Mouse (Mus musculus) embryonic facial prominence, embryonic 12.5 days (tissue): Measurements from ENCODE around the gene Musk. TPM values are rescaled to one million over a fixed set of nuclear protein-coding genes. Genes with fewer than 3 reads are reported as not detected.

Experiments used
- ATAC-seq: fragments of 200-750 bp; cut with Nextera tagmentation; 2 replicates; pipeline ENCODE4 v1.8.0; 2017; ENCODE audit not compliant: insufficient number of reproducible peaks, insufficient read depth, low FRiP score, low TSS enrichment
- H3K27ac ChIP-seq: fragments of 300-500 bp; sonication (generic); 2 replicates; pipeline ENCODE4 v1.5.1; 2016; ENCODE audit warnings: mild to moderate bottlenecking
- H3K27me3 ChIP-seq: fragments of 300-500 bp; sonication (generic); 2 replicates; pipeline ENCODE4 v1.6.1; 2016; ENCODE audit warnings: mild to moderate bottlenecking, moderate library complexity
- H3K36me3 ChIP-seq: fragments of 300-500 bp; sonication (generic); 2 replicates; pipeline ENCODE4 v1.6.1; 2016; ENCODE audit warnings: mild to moderate bottlenecking
- H3K4me1 ChIP-seq: fragments of 300-500 bp; sonication (generic); 2 replicates; pipeline ENCODE4 v1.6.1; 2016
- H3K4me2 ChIP-seq: fragments of 300-500 bp; sonication (generic); replicated peaks from 2 replicates; pipeline ENCODE4 v1.6.1; 2016; ENCODE audit warnings: mild to moderate bottlenecking, moderate library complexity
- H3K4me3 ChIP-seq: fragments of 300-500 bp; sonication (generic); 2 replicates; pipeline ENCODE4 v1.5.1; 2016; ENCODE audit warnings: mild to moderate bottlenecking
- H3K9ac ChIP-seq: fragments of 300-500 bp; sonication (generic); 2 replicates; pipeline ENCODE4 v1.6.1; 2016; ENCODE audit warnings: mild to moderate bottlenecking, moderate library complexity
- H3K9me3 ChIP-seq: fragments of 300-500 bp; sonication (generic); 2 replicates; pipeline ENCODE4 v1.6.1; 2016; ENCODE audit warnings: mild to moderate bottlenecking, moderate library complexity
- WGBS: fragments of 180-500 bp; shearing (Covaris S2); methylation state at CpG from one replicate; pipeline ENCODE4 v1.1.7; 2016; 5-methylcytosine and 5-hydroxymethylcytosine counted together
- polyA plus RNA-seq: library from polyadenylated mRNA; unstranded; fragments of >200 nt; fragmentation: Nextera tagmentation; extraction: Ambion mirVana; gene quantifications from 2 replicates; pipeline ENCODE4 v1.2.1, GENCODE M21; 2016

The Musk gene
- polyA plus RNA-seq, 1 experiment from 2014 or later, result 4.2 TPM

DNA sequence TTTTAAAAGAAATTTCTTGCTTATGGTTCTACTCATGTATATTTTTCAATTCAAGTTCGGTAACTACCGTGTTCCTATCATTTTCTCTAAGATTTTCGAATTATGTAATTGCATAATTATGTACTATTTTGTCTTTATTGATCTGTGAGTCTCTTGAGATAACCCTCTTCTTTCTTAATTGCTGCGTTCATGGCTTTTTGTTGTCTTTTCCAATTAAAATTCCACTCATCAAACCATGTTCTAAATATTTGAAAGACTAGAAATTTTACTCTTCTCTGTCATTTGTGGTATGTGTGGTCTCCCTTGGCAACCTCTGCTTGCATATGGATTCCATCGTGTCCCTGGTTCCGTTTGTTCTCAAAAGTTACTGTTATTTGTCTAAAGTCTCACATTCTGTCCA lies 79.6 kb downstream of the Musk start:
- no peak overlapping the region for H3K27ac ChIP-seq
- H3K27me3 ChIP-seq, result no peaks in the 10 kb centered on the region
- no peaks in the 10 kb centered on the region for H3K36me3 ChIP-seq
- no peak overlapping the region for H3K4me2 ChIP-seq
- no peaks in the 10 kb centered on the region for H3K9me3 ChIP-seq
- H3K4me3 ChIP-seq, result no peak overlapping the region
- WGBS, result 66% methylated on average over 6 of the region's 6 CpGs
- ATAC-seq, result no peak
- no peak overlapping the region for H3K9ac ChIP-seq
- H3K4me1 ChIP-seq, result no peaks in the 10 kb centered on the region

DNA sequence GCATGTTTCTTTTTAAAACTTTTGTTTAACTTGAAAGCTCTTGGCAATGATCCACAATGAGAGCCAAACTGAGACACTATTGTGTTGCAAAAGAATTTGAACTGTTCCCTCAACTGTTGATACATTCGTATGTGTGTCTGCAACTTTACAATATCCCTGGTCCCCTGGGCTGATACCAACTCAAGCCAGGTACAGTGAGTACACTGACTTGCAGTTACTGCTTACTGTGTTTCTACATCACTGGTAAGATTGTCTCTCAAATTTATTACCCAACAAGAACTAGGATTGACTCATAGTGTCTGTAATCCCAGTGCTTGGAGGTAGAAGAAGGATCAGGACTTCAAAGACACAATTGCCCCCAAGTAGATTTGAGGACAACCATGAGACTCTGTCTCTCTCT lies 85.3 kb downstream of the Musk start:
- Histone ChIP-seq H3K36me3 (no peaks in the 10 kb centered on the region), H3K9ac (no peak overlapping the region), H3K27me3 (no peaks in the 10 kb centered on the region), H3K9me3 (no peaks in the 10 kb centered on the region), H3K4me2 (no peak overlapping the region), H3K4me1 (no peaks in the 10 kb centered on the region), H3K4me3 (no peak overlapping the region), H3K27ac (no peak overlapping the region)
- 90% methylated on average over 1 of the region's 1 CpGs for WGBS
- ATAC-seq, result no peak

- no peaks in the 10 kb centered on the region for H3K4me1 ChIP-seq
Measured at GRCm38 (mm10) chr4:58373599-58373998, 87.8 kb downstream of the Musk start.

GRCm38 (mm10) chr4:58374141-58374870 lies 88.5 kb downstream of the Musk start:
- Histone ChIP-seq H3K9me3 (no peaks in the 10 kb centered on the region), H3K27ac (no peak overlapping the region), H3K9ac (no peak overlapping the region), H3K27me3 (no peaks in the 10 kb centered on the region), H3K36me3 (no peaks in the 10 kb centered on the region), H3K4me3 (no peak overlapping the region), H3K4me2 (no peak overlapping the region), H3K4me1 (no peaks in the 10 kb centered on the region)
- WGBS, result 86% methylated on average over 7 of the region's 7 CpGs
- ATAC-seq, result no peak

More at GRCm38 (mm10) chr4:58373599-58373998, 87.8 kb downstream of the Musk start:
- no peak for ATAC-seq
- no peaks in the 10 kb centered on the region for H3K27me3 ChIP-seq
- H3K27ac ChIP-seq, result no peak overlapping the region
- WGBS, result 90% methylated on average over 10 of the region's 10 CpGs
- H3K4me2 ChIP-seq, result no peak overlapping the region
- H3K9ac ChIP-seq, result no peak overlapping the region
- H3K36me3 ChIP-seq, result no peaks in the 10 kb centered on the region
- no peak overlapping the region for H3K4me3 ChIP-seq
- no peaks in the 10 kb centered on the region for H3K9me3 ChIP-seq

- Histone ChIP-seq H3K36me3 (no peaks in the 10 kb centered on the region), H3K9me3 (no peaks in the 10 kb centered on the region), H3K4me1 (no peaks in the 10 kb centered on the region; the same call in 1 of the 2 replicates), H3K9ac (no peak overlapping the region), H3K27ac (no peak overlapping the region), H3K4me3 (no peak overlapping the region), H3K4me2 (no peak overlapping the region), H3K27me3 (no peaks in the 10 kb centered on the region)
- WGBS, result 95% methylated on average over 4 of the region's 4 CpGs
- ATAC-seq, result no peak
Measured at GRCm38 (mm10) chr4:58379186-58379585, 93.4 kb downstream of the Musk start.

- Histone ChIP-seq H3K36me3 (no peaks in the 10 kb centered on the region), H3K4me3 (no peak overlapping the region), H3K4me1 (no peaks in the 10 kb centered on the region), H3K9me3 (no peaks in the 10 kb centered on the region), H3K27ac (no peak overlapping the region), H3K4me2 (no peak overlapping the region), H3K27me3 (no peaks in the 10 kb centered on the region), H3K9ac (no peak overlapping the region)
- WGBS, result 83% methylated on average over 12 of the region's 12 CpGs
- no peak for ATAC-seq
Measured at GRCm38 (mm10) chr4:58400861-58401341, 115.1 kb downstream of the Musk start.

GRCm38 (mm10) chr4:58401973-58402501 lies 116.3 kb downstream of the Musk start:
- Histone ChIP-seq H3K27me3 (no peaks in the 10 kb centered on the region), H3K9me3 (no peaks in the 10 kb centered on the region), H3K9ac (no peak overlapping the region), H3K27ac (no peak overlapping the region), H3K4me3 (no peak overlapping the region), H3K4me1 (no peaks in the 10 kb centered on the region), H3K36me3 (no peaks in the 10 kb centered on the region), H3K4me2 (no peak overlapping the region)
- ATAC-seq, result no peak
- 82% methylated on average over 4 of the region's 4 CpGs for WGBS

DNA sequence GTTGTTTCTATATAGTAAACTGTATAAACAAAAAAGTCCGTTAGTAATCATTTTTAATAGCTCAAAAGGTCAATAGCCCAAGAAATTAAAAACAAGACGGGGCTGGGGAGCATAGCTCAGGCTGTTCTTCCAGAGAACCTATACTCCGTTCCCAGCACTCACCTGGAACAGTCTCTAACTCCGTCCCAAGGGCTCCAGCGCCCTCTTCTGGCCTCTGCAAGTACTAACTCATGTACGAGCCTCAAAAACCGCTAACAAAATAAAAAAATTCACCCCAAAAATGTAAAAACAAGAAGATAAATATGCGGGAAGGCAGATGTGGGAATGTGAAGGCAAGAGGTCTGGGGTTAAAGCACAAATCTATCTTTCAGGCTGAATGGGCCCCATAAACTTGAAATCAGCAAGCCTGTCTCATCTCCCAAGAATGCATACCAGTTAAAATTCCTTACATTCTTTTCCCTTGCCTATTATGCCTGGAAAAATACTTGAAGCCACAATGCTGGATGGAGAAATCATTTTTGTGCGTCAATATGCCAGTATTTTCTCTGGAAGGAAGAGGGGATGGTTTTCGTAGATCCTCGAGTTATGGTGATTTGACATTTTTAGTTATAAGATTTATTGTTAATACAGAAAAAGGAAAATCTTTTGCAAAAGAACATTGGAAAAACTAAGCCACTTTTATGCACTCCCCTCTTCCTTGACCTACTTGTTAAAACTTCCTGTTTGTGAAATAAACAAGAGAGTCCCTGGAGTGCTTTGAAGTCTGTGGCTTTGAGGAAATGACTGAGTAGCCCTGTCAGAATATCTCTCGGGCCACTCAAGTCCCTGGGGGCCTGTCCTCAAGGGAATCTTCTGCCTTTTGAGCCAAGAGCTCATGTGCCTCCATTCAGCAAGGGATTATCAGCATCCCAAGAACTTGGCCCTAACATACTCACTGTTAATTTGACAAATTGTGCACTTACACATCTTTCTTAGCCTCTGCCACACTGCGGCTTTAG lies 127.7 kb downstream of the Musk start:
- Histone ChIP-seq H3K9ac (no peak overlapping the region), H3K27me3 (no peaks in the 10 kb centered on the region), H3K4me2 (no peak overlapping the region), H3K36me3 (no peaks in the 10 kb centered on the region), H3K9me3 (no peaks in the 10 kb centered on the region), H3K4me1 (no peaks in the 10 kb centered on the region), H3K4me3 (no peak overlapping the region), H3K27ac (no peak overlapping the region)
- no peak for ATAC-seq
- 76% methylated on average over 13 of the region's 13 CpGs for WGBS

- no peak overlapping the region for H3K4me3 ChIP-seq
- WGBS, result 91% methylated on average over 3 of the region's 3 CpGs
- no peaks in the 10 kb centered on the region for H3K9me3 ChIP-seq
Measured at GRCm38 (mm10) chr4:58415537-58415936, 129.8 kb downstream of the Musk start.

GRCm38 (mm10) chr4:58417319-58417718 lies 131.6 kb downstream of the Musk start:
- Histone ChIP-seq H3K27ac (no peak overlapping the region), H3K9ac (no peak overlapping the region), H3K4me2 (no peak overlapping the region), H3K4me3 (no peak overlapping the region), H3K36me3 (no peaks in the 10 kb centered on the region), H3K4me1 (no peaks in the 10 kb centered on the region), H3K9me3 (no peaks in the 10 kb centered on the region), H3K27me3 (no peaks in the 10 kb centered on the region)
- WGBS, result 74% methylated on average over 4 of the region's 4 CpGs
- no peak for ATAC-seq

More at GRCm38 (mm10) chr4:58415537-58415936, 129.8 kb downstream of the Musk start:
- no peaks in the 10 kb centered on the region for H3K36me3 ChIP-seq
- no peak overlapping the region for H3K9ac ChIP-seq
- no peaks in the 10 kb centered on the region for H3K27me3 ChIP-seq
- no peak overlapping the region for H3K4me2 ChIP-seq
- no peaks in the 10 kb centered on the region for H3K4me1 ChIP-seq
- no peak overlapping the region for H3K27ac ChIP-seq
- no peak for ATAC-seq

- Histone ChIP-seq H3K9ac (no peak overlapping the region), H3K27me3 (no peaks in the 10 kb centered on the region), H3K4me2 (no peak overlapping the region), H3K4me1 (peaks cover 2% of the 10 kb centered on the region; the same call in 1 of the 2 replicates), H3K9me3 (no peaks in the 10 kb centered on the region), H3K4me3 (no peak overlapping the region), H3K27ac (no peak overlapping the region), H3K36me3 (no peaks in the 10 kb centered on the region)
- WGBS, result 34% methylated on average over 5 of the region's 5 CpGs
- ATAC-seq, result no peak
Measured at GRCm38 (mm10) chr4:58419225-58419624, 133.5 kb downstream of the Musk start.
